Mouse (Mus musculus) liver, postnatal 0 days (tissue): ENCODE measurements around the gene Rgcc.

ENCODE experiments used
- CTCF ChIP-seq: sonication (generic); IDR thresholded peaks from 2 replicates; pipeline ENCODE4 v1.5.1; 2016; ENCODE audit warnings: antibody characterized with exemption, low read depth
- EP300 ChIP-seq: IDR thresholded peaks from 2 replicates; pipeline ENCODE4 v1.6.1; 2016; ENCODE audit warnings: antibody characterized with exemption, low read depth, mild to moderate bottlenecking

DNA sequence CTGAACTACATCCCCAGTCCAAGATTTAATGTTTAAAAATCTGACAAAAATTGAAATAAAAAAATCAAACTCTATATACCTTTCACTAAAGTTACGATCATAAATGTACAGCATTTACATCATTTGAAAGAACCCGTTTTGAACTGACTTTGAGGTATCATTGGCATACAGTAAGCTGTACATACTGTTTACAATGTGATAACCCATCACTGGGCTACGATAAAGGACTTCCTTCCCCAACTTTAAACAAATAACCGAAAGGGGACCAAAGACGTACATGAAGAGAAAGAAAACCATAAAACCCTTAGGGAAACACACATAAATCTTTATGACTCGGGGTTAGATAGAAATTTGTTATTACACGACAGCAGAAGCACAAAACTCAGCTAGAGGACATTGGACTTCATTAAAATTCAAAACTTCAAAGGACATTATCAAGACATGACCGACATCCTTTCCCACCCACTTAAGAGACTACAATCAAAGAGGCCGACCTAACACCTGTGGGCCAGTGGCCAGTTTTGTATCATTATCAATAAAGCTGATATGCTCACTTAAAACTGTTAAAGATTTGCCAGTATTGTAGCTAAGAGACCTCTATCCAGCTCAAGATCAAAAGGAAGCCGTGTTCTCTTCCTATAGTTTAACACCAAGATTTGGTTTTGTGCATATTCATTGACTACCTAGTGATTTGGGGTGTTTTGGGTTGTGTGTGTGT is 42.2 kb downstream of the Rgcc start:
- TF ChIP-seq CTCF, result no peak
- TF ChIP-seq EP300, result no peak
